Mouse (Mus musculus): ENCODE measurements at regions not wholly inside any gene's neighbourhood (a gene's known extent, or its start where the extent isn't known, plus 50 kb on each side); places are given as distances from the start of the nearest gene placed in this dataset.

DNA sequence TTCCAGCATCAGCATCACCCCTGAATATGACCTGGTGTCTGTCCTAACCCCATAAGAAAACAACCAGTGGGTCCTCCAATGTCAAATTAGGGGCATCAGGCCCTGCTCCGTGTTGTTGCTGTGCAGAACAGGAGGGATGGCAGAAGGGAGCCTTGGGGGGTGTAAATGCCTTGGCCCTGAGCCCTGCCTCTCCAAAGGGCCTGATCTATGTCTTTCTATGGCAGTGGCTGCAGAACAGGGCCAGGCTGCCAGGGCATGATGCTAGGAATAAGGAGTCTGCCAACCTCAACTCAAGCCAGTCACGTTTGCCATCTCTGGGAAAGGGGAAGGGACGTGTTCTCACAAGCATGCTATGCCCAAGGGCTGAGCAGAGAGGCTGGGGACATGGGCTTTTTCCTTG, 172.9 kb downstream of the Kcna5 start:
- no peak for DNase-seq (ENCODE audit: low spot score in 2 of 2)

DNA sequence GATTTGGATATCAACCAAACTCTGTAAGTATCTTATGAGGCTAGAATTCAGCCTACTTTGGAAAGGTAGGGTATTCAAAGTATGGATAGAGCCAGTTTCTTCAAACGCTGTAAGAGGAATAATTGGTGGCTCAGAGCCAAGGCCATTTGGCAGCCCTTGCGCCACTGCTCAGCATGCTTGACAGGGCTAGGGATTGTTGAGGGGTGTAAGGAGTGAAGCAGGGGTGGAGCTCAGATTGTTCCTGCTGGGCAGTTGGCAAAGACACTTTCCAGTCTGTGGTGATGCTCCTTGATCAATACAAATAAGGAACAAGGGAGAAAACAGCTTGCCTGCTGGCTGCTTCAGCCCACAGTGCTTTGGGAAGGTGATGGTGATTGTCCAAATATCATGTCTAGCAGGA, 181.9 kb downstream of the Kcna5 start:
- DNase-seq (ENCODE audit: low spot score in 2 of 2): no peak

DNA sequence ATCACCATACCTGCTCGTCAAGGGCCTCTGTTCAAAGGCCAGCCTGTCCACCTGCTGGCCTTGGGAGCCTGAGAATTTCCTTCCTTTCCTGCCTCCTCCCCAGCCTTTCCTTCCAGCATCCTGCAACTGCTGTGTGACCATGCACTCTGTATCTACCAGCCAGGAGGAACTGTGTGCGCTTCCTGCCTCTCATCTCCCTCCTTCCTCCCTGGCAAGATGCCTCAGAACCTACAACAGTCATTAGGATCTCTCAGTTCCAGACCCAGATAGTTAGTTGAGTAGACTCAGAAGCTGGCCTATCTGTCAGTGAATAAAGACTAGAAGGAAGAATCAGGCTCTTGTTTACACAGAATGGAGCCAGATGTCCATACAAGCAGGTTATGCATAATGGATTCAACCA, 183.8 kb upstream of the Ntf3 start:
- no peak for DNase-seq (ENCODE audit: low spot score in 2 of 2)

DNA sequence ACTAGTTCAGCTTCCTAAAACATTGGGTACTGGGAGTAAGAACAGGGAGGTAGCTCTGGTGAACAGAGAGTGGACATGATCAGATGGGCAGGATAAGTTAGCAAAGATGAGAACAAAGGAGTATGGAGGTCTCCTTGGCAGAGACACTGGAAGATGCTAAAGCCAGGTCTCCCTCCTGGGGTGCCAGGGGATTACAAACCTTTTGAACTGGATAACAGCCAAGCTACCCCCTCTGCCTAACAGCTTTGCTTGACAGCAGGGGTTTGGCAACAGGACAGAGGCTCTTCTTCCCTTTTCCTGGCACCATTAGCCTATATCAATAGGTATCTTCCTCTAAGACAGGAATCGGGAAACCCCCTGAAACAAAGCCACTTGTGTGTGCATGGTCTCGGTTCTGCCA, 183.2 kb upstream of the Ntf3 start:
- no peak for DNase-seq (ENCODE audit: low spot score in 2 of 2)

DNA sequence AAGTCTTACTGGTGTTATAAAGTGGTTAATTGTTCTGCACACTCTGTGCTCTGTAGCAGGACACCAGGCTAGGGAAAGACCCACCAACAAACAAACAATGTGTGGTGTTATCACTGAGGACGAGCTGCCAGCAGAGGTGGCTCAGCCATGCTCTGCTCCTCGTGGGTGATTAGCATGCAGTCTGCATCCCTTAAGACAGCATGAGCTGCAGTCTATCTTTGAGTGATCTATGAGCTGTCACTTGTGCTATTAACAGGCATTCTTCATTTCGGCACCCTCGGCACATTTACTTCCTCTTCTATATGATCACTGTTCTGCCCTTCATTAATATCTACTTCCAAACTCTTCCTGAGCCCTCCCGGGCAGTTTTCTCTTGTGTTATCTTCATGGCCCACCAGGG, 178.5 kb upstream of the Ntf3 start:
- DNase-seq (ENCODE audit: low spot score in 2 of 2): no peak

DNA sequence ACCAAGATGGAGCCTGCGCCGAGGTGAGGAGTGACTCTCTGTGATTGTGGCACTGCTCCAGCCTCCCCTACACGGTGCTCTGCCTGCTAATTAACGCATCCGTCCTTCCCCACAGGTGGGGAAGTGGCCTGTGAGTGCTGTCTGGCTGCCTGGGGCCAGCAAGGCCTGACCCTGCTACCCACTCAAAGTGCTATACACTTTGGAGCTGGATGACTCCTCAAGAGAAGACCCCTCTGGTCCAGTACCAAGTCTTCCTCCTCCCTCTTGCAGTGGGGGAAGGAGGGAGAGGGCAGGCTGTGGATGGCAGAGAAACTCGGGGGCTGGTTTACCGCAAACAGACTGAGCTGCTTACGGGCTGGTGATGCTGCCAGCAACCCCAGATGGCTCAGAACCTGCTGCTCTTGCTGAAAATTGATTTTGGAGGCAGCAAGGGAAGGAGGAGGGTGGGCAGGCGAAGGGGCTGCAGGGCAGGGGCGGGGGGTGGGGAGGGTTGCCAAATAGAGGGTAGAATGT, 173.4 kb upstream of the Ntf3 start:
- DNase-seq (ENCODE audit: low spot score in 2 of 2): no peak

DNA sequence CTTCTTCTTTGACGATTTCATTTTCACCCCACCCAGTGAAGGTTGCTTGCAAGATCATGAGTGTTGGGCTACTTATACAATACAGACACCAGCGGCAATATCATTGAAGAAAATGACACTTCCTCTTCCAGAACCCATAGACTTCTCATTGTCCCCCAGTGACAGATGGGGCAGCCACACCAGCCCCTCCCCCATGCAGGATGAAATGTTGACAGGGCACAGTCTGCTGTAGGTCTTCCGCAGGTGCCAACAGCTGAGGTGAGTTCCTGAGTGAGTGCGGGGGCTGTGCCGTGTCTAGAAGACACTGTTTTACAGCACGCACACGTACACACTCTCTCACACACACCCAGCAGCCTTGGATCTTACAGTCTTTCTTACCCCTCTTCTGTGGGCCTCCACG, 171.0 kb upstream of the Ntf3 start:
- DNase-seq (ENCODE audit: low spot score in 2 of 2): no peak

DNA sequence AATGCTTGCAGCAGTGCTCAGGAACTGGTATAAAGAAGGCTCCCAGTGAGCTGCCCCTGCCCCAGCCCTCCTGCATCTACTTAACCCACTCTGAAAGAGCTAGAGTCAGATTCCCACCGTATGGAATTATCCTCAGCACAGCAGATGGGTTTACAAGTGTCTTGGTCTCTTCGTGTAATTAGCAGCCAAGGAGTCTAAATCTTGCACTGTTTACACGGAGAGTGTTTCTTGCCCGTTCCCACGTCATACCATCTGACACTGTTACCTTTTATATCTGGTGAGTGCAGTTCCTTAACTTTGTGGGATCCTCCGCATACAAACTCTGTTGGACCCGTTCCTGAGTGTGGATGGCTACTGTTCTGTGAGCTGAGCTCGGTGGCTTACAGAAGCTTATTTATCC, 167.5 kb upstream of the Ntf3 start:
- no peak for DNase-seq (ENCODE audit: low spot score in 2 of 2)

DNA sequence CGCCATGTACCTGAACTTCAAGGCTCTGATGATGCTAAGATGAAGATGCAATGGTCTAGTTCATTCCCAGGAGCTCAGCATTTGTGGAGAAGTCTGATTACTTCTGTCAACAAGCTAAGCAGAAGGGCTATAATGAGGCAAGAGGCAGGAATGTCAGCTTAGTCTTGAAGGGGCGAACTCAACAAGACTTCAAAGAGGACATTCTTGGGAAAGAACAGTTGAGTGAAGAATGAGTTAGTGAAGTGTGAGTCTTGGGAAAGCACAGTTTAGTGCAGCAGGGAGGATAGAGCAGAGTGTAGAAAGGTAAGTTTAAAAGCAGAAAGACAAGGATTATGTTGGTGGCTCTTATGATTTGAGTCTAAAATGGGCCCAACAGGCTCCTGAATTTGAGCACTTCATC, 160.5 kb upstream of the Ntf3 start:
- DNase-seq (ENCODE audit: low spot score in 2 of 2): no peak

DNA sequence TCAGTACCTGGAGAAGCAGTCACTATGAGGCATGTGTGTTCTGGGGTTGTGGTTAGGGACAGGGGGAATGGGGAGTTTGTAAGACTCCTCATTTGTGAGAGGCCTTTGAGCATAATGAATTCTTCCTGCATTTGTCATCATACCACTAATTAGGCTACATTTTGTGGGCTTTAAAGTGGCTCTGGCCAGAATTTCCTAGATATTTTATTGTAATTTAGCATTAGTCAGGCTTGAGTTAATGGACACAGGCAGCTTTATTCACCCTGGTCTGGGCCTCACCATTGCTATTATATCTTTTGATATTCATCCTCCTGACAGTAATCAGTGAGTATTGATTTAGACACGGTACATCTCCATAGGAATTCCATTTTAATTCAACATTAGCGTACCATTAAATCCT, 151.8 kb upstream of the Ntf3 start:
- no peak for DNase-seq (ENCODE audit: low spot score in 2 of 2)

DNA sequence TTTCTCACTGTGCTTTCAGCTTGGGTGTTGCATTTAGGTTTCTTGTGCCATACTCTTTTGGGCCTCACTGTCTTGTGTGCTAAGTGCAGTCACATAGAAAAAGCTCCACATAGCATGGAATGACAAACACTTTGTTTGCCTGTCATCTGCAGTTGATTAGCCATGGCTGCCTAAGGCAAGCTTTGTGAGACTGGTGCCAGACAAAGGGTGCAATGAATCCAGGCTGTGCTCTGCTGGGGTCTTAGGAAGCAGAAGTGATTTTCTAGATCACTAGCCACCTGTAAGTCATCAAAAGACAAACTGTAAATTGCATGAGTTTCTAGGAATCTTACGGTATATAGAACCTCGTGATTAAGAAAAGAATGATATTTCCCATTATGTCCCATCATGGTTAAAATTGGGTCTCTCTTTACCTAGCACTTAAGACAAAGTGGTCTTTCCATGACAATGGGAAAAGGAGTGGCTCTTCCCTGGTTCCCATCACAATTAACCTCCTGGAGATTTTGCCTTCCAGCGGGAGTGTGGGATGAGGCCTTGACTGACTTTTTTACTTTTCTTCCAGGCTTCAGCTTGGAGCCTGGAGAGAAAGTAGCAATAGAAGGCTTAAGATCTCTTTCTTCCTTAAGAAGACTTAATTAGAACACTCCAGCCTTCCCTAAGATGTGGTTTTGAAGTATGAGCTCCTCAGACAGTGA, 144.2 kb upstream of the Ntf3 start:
- no peak for DNase-seq (ENCODE audit: low spot score in 2 of 2)

DNA sequence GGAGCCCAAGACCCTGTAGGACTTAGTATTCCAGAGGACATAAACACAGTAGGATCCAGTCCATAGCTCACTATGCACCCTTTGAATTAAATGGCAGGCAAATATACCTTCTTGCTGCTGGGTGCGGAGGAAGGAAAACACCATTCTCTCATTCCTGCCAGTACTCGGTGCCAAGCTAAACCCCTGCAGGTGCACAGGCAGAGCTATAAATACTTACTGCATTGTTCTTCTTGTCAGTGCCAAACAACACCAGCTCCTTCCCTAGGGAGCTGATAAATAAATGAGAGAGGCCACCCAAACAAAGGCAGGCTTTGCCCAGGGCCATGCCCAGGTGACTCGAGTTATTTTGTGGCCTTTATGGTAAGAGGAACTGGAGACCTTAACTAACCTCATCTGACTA, 136.4 kb upstream of the Ntf3 start:
- DNase-seq (ENCODE audit: low spot score in 2 of 2): no peak

DNA sequence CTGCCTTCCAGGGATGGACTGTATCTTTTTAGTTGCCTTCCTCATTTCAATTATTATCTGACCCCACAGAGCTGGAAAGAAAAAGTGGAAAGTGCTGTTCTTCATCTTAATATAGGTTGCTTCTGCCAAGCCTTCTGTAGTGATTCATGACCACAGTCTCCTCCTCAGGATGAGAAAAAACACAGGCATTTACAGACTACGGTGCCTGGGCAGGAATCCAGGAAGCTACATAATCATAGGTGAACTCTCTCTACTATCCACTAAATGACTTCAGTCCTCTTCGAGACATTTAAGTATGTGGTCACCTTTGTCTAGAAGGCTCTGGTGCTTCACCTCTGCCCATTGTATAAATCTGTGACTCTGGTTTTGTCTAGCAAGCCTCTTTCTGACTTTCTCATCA, 124.9 kb upstream of the Ntf3 start:
- DNase-seq (ENCODE audit: low spot score in 2 of 2): no peak

DNA sequence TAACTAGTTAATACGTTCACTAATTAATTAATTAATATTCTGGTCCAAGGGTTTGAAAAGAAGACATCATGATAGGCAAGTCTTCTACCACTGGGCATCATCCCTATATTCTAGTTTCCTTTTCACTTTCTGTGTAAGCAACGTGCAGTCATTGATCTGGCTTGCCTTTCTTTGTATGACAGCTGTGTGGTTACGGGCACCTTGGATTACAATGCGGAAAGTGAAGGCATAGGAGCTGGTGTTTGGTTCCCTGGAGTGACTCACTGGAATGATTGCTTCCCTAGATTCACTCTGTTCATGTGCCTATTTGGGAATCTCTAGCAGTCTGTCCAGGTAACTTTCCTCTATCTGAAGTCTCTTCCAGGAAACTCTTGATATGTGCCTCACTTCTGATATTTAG, 120.5 kb upstream of the Ntf3 start:
- DNase-seq (ENCODE audit: low spot score in 2 of 2): no peak

DNA sequence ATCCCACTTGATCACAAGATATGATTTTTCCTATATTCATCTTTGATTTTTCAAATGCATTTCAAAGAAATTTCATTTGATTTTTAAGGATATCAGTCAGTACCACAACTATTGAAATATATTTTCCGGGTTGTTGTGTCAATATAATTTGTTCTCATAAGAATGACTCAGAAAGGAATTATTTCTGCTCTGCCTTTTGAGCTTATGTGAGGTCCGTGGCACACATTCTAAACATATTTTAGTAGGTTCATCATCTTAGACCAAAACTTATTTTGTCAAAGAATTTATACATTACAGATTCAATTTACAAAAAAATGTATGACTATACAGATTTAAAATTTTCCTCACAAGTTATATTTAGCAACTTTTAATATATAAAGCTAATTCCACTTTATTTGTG, 119.5 kb upstream of the Ntf3 start:
- no peak for DNase-seq (ENCODE audit: low spot score in 2 of 2)

DNA sequence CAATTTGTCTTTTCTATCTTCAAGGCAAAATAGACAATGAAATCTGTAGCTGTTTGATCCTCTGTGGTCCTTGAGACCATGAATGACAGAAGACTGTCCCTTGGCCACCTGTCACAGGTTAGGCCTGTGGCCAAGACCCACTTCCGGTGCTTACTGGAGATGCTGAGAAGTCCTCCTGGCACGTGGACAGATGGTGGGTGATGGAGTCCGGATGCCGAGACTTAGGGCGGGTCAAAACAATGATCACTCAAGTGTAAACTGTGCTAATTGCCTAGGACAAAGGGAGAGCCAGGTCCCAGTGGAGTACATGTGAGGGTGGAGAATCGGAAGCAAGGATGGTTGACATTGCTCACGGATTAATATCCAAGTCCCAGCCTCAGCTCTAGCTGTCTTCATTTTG, 117.7 kb upstream of the Ntf3 start:
- no peak for DNase-seq (ENCODE audit: low spot score in 2 of 2)

DNA sequence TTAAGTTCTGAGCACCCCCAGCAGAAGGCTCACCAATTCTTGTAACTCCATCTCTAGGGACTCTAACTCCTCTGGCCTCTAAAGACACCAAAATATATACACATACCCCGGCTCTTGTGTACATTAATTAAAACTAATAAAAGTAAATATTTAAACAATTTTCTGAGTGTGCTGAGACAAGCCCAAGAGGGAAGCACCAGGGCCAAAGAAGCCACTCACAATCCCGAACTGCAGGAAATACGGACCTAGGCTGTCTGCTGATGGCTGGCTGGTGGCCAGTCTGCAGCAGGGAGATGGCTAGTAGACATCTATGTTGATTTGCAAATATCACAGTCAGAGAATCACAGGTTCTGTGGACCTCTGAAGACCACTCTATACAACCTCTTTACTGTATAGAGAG, 113.6 kb upstream of the Ntf3 start:
- DNase-seq (ENCODE audit: low spot score in 2 of 2): no peak

DNA sequence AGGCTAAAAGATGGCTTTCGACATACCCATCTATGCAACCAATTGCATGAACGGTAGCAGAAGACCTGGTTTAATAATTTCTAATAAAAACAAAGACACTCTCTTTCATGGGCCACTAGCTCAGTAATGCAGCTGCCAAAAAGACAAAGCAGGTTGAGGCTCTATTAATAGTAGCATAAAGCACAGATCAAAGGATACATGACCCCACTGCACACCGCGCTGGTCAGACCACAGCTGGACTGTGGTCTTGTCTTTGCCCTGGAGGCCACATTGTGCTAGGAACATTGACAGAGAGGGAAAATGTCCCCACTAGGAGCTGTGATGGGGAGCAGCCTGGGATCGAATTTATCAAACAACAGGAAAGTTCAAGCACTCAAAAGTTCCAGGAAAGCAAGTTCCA, 79.3 kb upstream of the Ntf3 start:
- DNase-seq (ENCODE audit: low spot score in 2 of 2): no peak

DNA sequence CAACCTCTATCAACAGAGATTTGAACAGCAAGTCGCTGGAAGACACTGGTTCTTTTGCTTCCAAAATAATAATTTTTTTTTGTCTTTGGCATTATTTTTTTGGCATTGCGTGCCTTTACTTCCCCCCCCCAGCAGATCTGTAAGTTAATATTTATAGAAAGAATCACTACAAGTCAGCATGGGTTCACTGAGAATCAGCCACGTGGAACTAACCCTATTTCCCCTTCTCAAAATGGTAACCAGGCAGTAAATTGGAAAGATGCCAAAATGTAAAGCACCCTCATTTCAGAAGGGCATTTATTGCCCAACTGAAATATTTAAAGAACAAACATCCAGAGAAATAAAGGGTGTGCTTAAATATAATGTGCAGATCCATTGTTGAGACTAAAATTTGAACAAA, 78.7 kb upstream of the Ntf3 start:
- DNase-seq (ENCODE audit: low spot score in 2 of 2): no peak

DNA sequence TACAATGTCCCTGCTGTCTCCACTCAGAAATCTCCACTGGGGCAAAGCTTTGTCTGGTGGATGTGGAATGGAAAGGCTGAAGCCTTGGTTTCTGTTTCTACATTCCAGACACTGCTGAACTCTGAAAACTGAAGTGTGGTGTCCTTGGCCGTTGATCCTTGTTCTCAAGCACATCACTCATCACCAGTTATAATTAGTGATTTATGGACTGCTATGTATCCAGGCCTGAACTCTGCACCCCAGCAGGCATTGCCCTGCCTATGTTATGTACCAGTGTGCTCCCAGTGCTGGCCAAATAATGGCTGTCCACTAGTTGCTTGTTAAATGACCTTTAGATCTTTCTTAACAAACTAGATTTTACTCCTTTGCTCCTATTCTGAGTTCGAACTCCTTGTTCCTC, 75.6 kb upstream of the Ntf3 start:
- no peak for DNase-seq (ENCODE audit: low spot score in 2 of 2)

DNA sequence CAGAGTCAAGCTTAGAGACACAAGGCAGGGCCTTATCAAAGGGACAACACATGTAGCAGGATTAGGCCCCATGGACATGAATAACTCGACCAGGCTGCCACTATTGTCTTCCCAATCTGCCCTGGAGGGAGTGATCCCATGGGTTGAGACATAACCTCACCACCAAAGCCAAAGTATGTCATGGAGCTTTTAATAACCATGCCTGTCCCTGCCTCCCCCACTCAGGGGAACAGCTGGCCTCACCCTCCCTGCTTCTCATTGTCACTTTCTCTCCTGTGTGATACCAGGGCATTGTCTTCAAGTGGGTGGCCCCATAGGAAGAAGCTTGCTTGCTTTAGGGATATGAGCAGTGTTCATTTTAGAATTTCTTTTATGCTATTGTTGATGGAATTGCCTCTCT, 73.5 kb upstream of the Ntf3 start:
- no peak for DNase-seq (ENCODE audit: low spot score in 2 of 2)

All from spleen, postnatal 14 days (tissue).